8 mouse cellular contexts compared by ENCODE assay signal in genomic region chr13:23752067-23752741, GRCm38 (mm10). TPM values are rescaled to one million over a fixed set of nuclear protein-coding genes. Genes with fewer than 3 reads are reported as not detected.
DNase-seq lines count a peak whose midpoint lies in the region; ATAC-seq and TF ChIP-seq lines count a peak whose summit lies in the region.
"Not testable (repeated sequence)": the region's sequence is repeated elsewhere in the genome, so short reads cannot be mapped to it uniquely, and the experiment has no call there.

Hist1h3b (plus strand) TSS chr13:23752267.

- peak; percentile 67 for ATAC-seq in erythroblast, adult 5-6 weeks (replicated peaks; ENCODE audit: low FRiP score, poor library complexity, severe bottlenecking)
- ATAC-seq in heart, embryonic 12.5 days (ENCODE audit: insufficient number of reproducible peaks, low FRiP score), result peak; percentile 86
- peak; percentile 92 for ATAC-seq in kidney, embryonic 16.5 days (ENCODE audit: low FRiP score, low TSS enrichment)
- ATAC-seq in monocyte, adult 5-6 weeks (replicated peaks; ENCODE audit: insufficient number of reproducible peaks, low FRiP score, low TSS enrichment, poor library complexity, severe bottlenecking), result peak; percentile 72

- peak; percentile 95 for DNase-seq in A20 (ENCODE audit: low read depth, low spot score)
- peak; percentile 94 for DNase-seq in brain, adult 2 months (ENCODE audit: low read depth, low spot score)
- DNase-seq in liver, adult 2 months (ENCODE audit: extremely low read depth, low read depth, low spot score), result peak; percentile 86
- peak; percentile 90 to 94 for DNase-seq in spleen, postnatal 4 days (ENCODE audit: low spot score in 2 of 2)

- peak within 1 kb of the TSS; percentile 76 for H3K4me2 ChIP-seq in heart, embryonic 12.5 days
- H3K4me2 ChIP-seq in kidney, embryonic 16.5 days (replicated peaks; ENCODE audit: low read depth, low read length), result peak within 1 kb of the TSS; percentile 58

- H3K27me3 ChIP-seq in heart, embryonic 12.5 days (replicated peaks); kidney, embryonic 16.5 days (ENCODE audit: insufficient read depth, low read length); liver, adult 2 months (ENCODE audit: control insufficient read depth, insufficient read depth, low read length): not testable (repeated sequence)

- not testable (repeated sequence) for TF ChIP-seq CTCF in liver, adult 2 months (IDR thresholded peaks at IDR 0.05; ENCODE audit: low read depth, low read length)

- H3K9me3 ChIP-seq in heart, embryonic 12.5 days (replicated peaks); kidney, embryonic 16.5 days (ENCODE audit: low read length): not testable (repeated sequence)

- H3K79me2 ChIP-seq in liver, adult 2 months (ENCODE audit: control insufficient read depth, insufficient read depth, low read length), result not testable (repeated sequence)

- under 1% methylated on average over 22 of the region's 47 CpGs for WGBS in heart, embryonic 12.5 days
- WGBS in kidney, embryonic 16.5 days, result 0% methylated on average over 15 of the region's 47 CpGs
- 3% methylated on average over 20 of the region's 47 CpGs for WGBS in liver, adult 2 months

- TF ChIP-seq POLR2A in liver, adult 2 months (IDR thresholded peaks at IDR 0.05; ENCODE audit: extremely low read depth, insufficient read depth, low read length), result not testable (repeated sequence)

- H3K9ac ChIP-seq in heart, embryonic 12.5 days, result peak within 1 kb of the TSS; percentile 72
- H3K9ac ChIP-seq in kidney, embryonic 16.5 days (replicated peaks; ENCODE audit: low read length), result peak within 1 kb of the TSS; percentile 73
- H3K9ac ChIP-seq in liver, adult 2 months (ENCODE audit: low read depth, low read length), result peak within 1 kb of the TSS; percentile 77

- H3K4me1 ChIP-seq in heart, embryonic 12.5 days (replicated peaks); kidney, embryonic 16.5 days (ENCODE audit: insufficient read depth, low read length); liver, adult 2 months (ENCODE audit: control insufficient read depth, insufficient read depth, low read length): not testable (repeated sequence)

- peak within 1 kb of the TSS; percentile 53 for H3K4me3 ChIP-seq in heart, embryonic 12.5 days
- peak within 1 kb of the TSS; percentile 50 for H3K4me3 ChIP-seq in kidney, embryonic 16.5 days (ENCODE audit: low read length)
- peak within 1 kb of the TSS; percentile 67; the same call in 1 of the 2 replicates for H3K4me3 ChIP-seq in liver, adult 2 months (ENCODE audit: insufficient read depth, low read depth, low read length)

- not testable (repeated sequence) for H3K36me3 ChIP-seq in heart, embryonic 12.5 days; kidney, embryonic 16.5 days (ENCODE audit: insufficient read depth, low read length); liver, adult 2 months (ENCODE audit: control insufficient read depth, insufficient read depth, low read length)

- peak within 1 kb of the TSS; percentile 98 for H3K27ac ChIP-seq in heart, embryonic 12.5 days (ENCODE audit: poor library complexity, severe bottlenecking)
- peak within 1 kb of the TSS; percentile 98 for H3K27ac ChIP-seq in kidney, embryonic 16.5 days (ENCODE audit: low read length)
- H3K27ac ChIP-seq in liver, adult 2 months (replicated peaks; ENCODE audit: insufficient read depth, low read depth, low read length), result peak within 1 kb of the TSS; percentile 96

RNA-seq across cellular contexts. Expression of gene Hist1h3b, which starts in this region (rescaled TPM):
- 179 and 183 TPM in 2 replicates for total RNA-seq in erythroblast, adult 5-6 weeks (2015; ENCODE audit: low replicate concordance)
- total RNA-seq in erythroblast, adult 5-6 weeks (2017; ENCODE audit: low replicate concordance), result 251 and 270 TPM in 2 replicates
- 3.4 and 3.5 TPM in 2 replicates for polyA plus RNA-seq in heart, embryonic 12.5 days (2016; fragmentation: Nextera tagmentation; extraction: Ambion mirVana)
- polyA plus RNA-seq in kidney, embryonic 16.5 days (2015; fragmentation: Nextera tagmentation; extraction: Ambion mirVana), result 8.8 and 13.2 TPM in 2 replicates
- total RNA-seq in liver, adult 2 months (2014; rRNA removed), result 15.2 and 31.1 TPM in 2 replicates
- 0.23 and 0.58 TPM in 2 replicates for polyA plus RNA-seq in liver, adult 2 months (2012; rRNA removed)
- total RNA-seq in monocyte, adult 5-6 weeks (2017), result 9.7 TPM in 1 of 3 replicates, not detected in the others

Comparison
In these comparisons a context has a peak if more than half of its experiments do, and no peak if none do; other contexts are left out.
1. Peak in every context shown above with its lines: DNase-seq, ATAC-seq, H3K4me3 ChIP-seq and H3K27ac ChIP-seq.